Mouse (Mus musculus) midbrain, embryonic 13.5 days (tissue): ENCODE results near the gene Tm4sf5. TPM values are rescaled to one million over a fixed set of nuclear protein-coding genes. Genes with fewer than 3 reads are reported as not detected.

Experiments
- ATAC-seq: fragments of 200-750 bp; cut with Nextera tagmentation; 2 replicates; pipeline ENCODE4 v1.8.0; 2017; ENCODE audit warnings: mild to moderate bottlenecking, moderate TSS enrichment, moderate library complexity
- H3K27ac ChIP-seq: fragments of 300-500 bp; sonication (generic); 2 replicates; pipeline ENCODE4 v1.5.1; 2015; ENCODE audit warnings: inconsistent platforms, mild to moderate bottlenecking, moderate library complexity
- H3K27me3 ChIP-seq: fragments of 300-500 bp; sonication (generic); 2 replicates; pipeline ENCODE4 v1.6.1; 2015; ENCODE audit warnings: mild to moderate bottlenecking, inconsistent platforms
- H3K36me3 ChIP-seq: fragments of 300-500 bp; sonication (generic); 2 replicates; pipeline ENCODE4 v1.6.1; 2015; ENCODE audit warnings: mild to moderate bottlenecking, inconsistent platforms
- H3K4me1 ChIP-seq: fragments of 300-500 bp; sonication (generic); replicated peaks from 2 replicates; pipeline ENCODE4 v1.6.1; 2015; ENCODE audit warnings: inconsistent platforms
- H3K4me2 ChIP-seq: fragments of 300-500 bp; sonication (generic); replicated peaks from 2 replicates; pipeline ENCODE4 v1.6.1; 2015; ENCODE audit warnings: moderate library complexity, mild to moderate bottlenecking, inconsistent platforms
- H3K4me3 ChIP-seq: fragments of 300-500 bp; sonication (generic); replicated peaks from 2 replicates; pipeline ENCODE4 v1.5.1; 2015; ENCODE audit warnings: mild to moderate bottlenecking, inconsistent platforms
- H3K9ac ChIP-seq: fragments of 300-500 bp; sonication (generic); replicated peaks from 2 replicates; pipeline ENCODE4 v1.6.1; 2015; ENCODE audit warnings: mild to moderate bottlenecking, inconsistent platforms
- H3K9me3 ChIP-seq: fragments of 300-500 bp; sonication (generic); 2 replicates; pipeline ENCODE4 v1.6.1; 2016; ENCODE audit warnings: mild to moderate bottlenecking, inconsistent platforms
- WGBS: fragments of 180-500 bp; shearing (Covaris S2); methylation state at CpG from one replicate; pipeline ENCODE4 v1.1.7; 2015; 5-methylcytosine and 5-hydroxymethylcytosine counted together
- polyA plus RNA-seq: library from polyadenylated mRNA; unstranded; fragments of >200 nt; fragmentation: Nextera tagmentation; extraction: Ambion mirVana; gene quantifications from 2 replicates; pipeline ENCODE4 v1.2.1, GENCODE M21; 2015

The Tm4sf5 gene
- polyA plus RNA-seq, 1 experiment from 2014 or later: 0.54 TPM

DNA sequence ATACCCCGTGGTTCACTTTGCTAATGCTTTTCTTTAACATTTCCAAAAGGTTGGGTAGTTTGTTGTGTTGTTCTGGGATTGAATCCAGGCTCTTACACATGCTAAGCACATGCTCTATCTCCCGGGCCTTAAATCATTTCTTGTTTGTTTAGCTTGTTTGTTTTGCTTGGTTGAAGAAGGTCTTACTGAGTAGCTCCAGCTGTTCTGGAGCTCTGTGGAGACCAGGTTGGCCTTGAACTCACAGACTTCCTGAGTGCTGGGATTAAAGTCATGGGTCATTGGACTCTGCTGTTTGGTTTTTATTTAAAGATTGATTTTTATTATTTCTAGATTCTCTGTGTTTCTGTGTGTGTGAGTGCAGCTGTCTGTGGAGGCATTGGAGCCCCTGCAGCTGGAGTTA is 19.5 kb upstream of the Tm4sf5 start:
- no peak for ATAC-seq
- no peak overlapping the region for H3K4me3 ChIP-seq
- no peaks in the 10 kb centered on the region for H3K9me3 ChIP-seq
- H3K27ac ChIP-seq: no peak overlapping the region
- H3K36me3 ChIP-seq: no peaks in the 10 kb centered on the region
- no peak overlapping the region for H3K9ac ChIP-seq
- no peaks in the 10 kb centered on the region for H3K4me1 ChIP-seq
- no peaks in the 10 kb centered on the region for H3K27me3 ChIP-seq
- WGBS: 58% methylated on average over 2 of the region's 2 CpGs
- H3K4me2 ChIP-seq: no peak overlapping the region

DNA sequence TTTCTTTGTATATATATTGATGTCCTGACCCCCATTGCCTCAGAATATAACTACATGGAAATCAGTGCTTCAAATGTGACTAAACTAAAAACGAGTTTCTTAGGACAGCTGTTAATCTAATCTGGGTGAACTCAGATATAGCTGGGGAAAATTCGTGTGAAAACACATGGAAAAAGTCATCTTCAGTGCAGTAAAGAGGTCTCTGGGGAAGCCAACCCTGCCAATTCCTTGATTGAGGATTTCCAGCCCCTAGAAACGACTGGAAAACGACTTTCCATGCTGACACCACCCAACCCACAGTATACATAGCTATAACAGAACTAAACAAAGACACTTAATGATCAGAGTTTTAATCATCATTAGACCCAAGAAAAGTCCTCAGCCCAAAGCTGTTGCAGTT is 17.2 kb upstream of the Tm4sf5 start:
- no peak overlapping the region for H3K27ac ChIP-seq
- H3K36me3 ChIP-seq: no peaks in the 10 kb centered on the region
- peaks cover 4% of the 10 kb centered on the region; the same call in 1 of the 2 replicates for H3K9me3 ChIP-seq
- 53% methylated on average over 4 of the region's 4 CpGs for WGBS
- H3K9ac ChIP-seq: no peak overlapping the region
- H3K4me3 ChIP-seq: no peak overlapping the region
- ATAC-seq: no peak
- no peaks in the 10 kb centered on the region for H3K4me1 ChIP-seq
- no peaks in the 10 kb centered on the region for H3K27me3 ChIP-seq
- no peak overlapping the region for H3K4me2 ChIP-seq

GRCm38 (mm10) chr11:70489138-70489537 is 15.9 kb upstream of the Tm4sf5 start:
- H3K27me3 ChIP-seq: no peaks in the 10 kb centered on the region
- WGBS: 86% methylated on average over 3 of the region's 3 CpGs
- no peak overlapping the region for H3K4me2 ChIP-seq
- H3K9ac ChIP-seq: no peak overlapping the region
- no peak overlapping the region for H3K27ac ChIP-seq
- no peak overlapping the region for H3K4me3 ChIP-seq
- H3K36me3 ChIP-seq: no peaks in the 10 kb centered on the region
- H3K9me3 ChIP-seq: peaks cover 4% of the 10 kb centered on the region; the same call in 1 of the 2 replicates
- ATAC-seq: no peak
- no peaks in the 10 kb centered on the region for H3K4me1 ChIP-seq

- WGBS: 89% methylated on average over 6 of the region's 6 CpGs
- no peak overlapping the region for H3K4me3 ChIP-seq
- H3K27me3 ChIP-seq: no peaks in the 10 kb centered on the region
- ATAC-seq: no peak
- H3K4me1 ChIP-seq: no peaks in the 10 kb centered on the region
- no peak overlapping the region for H3K4me2 ChIP-seq
- H3K9me3 ChIP-seq: peaks cover 4% of the 10 kb centered on the region; the same call in 1 of the 2 replicates
- no peak overlapping the region for H3K9ac ChIP-seq
- no peaks in the 10 kb centered on the region for H3K36me3 ChIP-seq
- no peak overlapping the region for H3K27ac ChIP-seq
Measured at GRCm38 (mm10) chr11:70489684-70490083, 15.4 kb upstream of the Tm4sf5 start.

GRCm38 (mm10) chr11:70499566-70500475 is 5.2 kb upstream of the Tm4sf5 start:
- H3K4me2 ChIP-seq: no peak overlapping the region
- no peak overlapping the region for H3K27ac ChIP-seq
- no peak overlapping the region for H3K4me3 ChIP-seq
- H3K4me1 ChIP-seq: no peaks in the 10 kb centered on the region
- no peaks in the 10 kb centered on the region for H3K9me3 ChIP-seq
- no peak overlapping the region for H3K9ac ChIP-seq
- no peak for ATAC-seq
- 66% methylated on average over 14 of the region's 14 CpGs for WGBS
- H3K27me3 ChIP-seq: no peaks in the 10 kb centered on the region
- H3K36me3 ChIP-seq: no peaks in the 10 kb centered on the region

DNA sequence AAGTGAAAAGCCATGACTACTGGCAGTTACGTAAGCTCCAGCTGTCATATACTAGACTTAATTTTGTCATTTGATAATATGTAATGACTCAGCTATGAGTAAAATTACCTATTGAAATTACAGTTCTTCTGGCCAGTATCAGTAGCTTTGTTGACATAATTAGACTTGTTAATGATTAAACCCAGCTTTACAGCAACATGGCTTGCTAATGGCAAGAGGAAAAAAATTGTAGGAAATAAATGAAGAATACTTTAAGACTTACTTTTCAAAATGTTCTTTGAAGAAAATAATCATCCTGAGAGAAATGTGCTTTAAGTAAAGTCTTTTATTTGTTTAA is 4.6 kb upstream of the Tm4sf5 start:
- no peak for ATAC-seq
- no peaks in the 10 kb centered on the region for H3K4me1 ChIP-seq
- WGBS: 95% methylated on average over 1 of the region's 1 CpGs
- no peak overlapping the region for H3K4me3 ChIP-seq
- H3K9ac ChIP-seq: no peak overlapping the region
- no peaks in the 10 kb centered on the region for H3K36me3 ChIP-seq
- no peaks in the 10 kb centered on the region for H3K27me3 ChIP-seq
- H3K9me3 ChIP-seq: no peaks in the 10 kb centered on the region
- H3K4me2 ChIP-seq: no peak overlapping the region
- no peak overlapping the region for H3K27ac ChIP-seq

DNA sequence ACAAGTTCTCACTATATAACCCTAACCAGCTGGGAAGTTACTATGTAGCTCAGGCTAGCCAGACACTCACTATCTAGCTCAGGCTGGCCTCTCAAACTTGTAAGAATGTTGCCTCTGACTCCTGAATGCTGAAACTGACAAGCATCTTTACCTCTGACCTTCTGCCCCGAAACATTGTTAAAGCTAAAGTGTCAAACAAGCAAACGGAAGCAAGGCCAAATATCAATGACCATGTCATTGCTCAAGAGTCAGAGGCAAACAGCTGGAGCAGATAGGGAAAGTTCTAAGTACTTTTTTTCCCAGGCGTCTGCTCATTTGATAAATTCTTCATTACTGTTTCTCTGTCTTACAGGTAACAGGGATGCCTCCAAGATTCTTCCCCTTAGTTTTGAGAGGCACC is 3.0 kb upstream of the Tm4sf5 start:
- Histone ChIP-seq H3K4me1 (no peaks in the 10 kb centered on the region), H3K9me3 (no peaks in the 10 kb centered on the region), H3K27ac (no peak overlapping the region), H3K4me2 (no peak overlapping the region), H3K27me3 (no peaks in the 10 kb centered on the region), H3K9ac (no peak overlapping the region), H3K4me3 (no peak overlapping the region), H3K36me3 (no peaks in the 10 kb centered on the region)
- WGBS: 82% methylated on average over 3 of the region's 3 CpGs
- ATAC-seq: no peak

DNA sequence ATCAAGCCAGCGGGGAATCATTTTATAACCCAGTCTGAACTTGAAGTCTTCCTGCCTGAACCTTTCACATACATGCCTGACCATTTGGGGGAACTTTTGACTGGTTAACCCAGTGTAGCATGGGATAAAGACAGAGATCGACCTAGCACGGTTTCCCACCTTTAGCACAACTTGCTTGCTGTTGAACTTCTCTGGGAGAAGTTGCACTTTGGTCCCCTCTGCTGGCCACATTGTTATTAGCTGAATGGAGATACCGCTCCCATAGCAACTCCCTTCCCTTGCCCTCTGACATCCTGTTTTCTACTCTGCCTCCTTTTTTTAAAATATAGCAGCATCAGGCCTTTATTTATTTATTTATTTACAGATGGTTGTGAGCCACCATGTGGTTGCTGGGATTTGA is 1.3 kb downstream of the Tm4sf5 start:
- 38% methylated on average over 4 of the region's 4 CpGs for WGBS
- Histone ChIP-seq H3K9ac (no peak overlapping the region), H3K36me3 (no peaks in the 10 kb centered on the region), H3K27me3 (no peaks in the 10 kb centered on the region; the same call in 1 of the 2 replicates), H3K4me3 (no peak overlapping the region), H3K4me2 (no peak overlapping the region), H3K4me1 (peaks cover 4% of the 10 kb centered on the region), H3K9me3 (no peaks in the 10 kb centered on the region), H3K27ac (no peak overlapping the region)
- no peak for ATAC-seq

DNA sequence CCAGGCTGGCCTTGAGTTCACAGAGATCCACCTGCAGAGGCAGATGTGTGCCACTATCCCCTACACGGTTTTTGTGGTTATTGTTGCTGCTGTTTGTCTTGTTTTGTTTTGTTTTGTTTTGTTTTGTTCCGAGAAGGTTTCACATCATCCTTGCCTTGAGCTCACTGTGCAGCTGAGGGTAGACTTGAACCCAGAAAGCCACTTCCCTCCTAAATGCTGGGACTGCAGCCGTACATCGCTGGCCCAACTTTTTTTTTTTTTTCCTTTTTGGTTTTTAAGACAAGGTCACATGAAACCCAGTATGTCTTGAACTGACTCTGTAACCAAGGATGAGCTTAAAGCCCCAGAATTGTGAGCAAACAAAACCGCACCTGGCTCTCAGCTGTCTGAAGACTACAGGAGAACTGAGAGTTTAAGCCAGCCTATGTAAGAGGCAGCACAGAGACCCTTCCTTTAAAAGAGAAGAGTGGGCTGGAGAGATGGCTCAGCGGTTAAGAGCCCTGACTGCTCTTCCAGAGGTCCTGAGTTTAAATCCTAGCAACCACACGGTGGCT is 2.0 kb downstream of the Tm4sf5 start:
- H3K27ac ChIP-seq: no peak overlapping the region
- H3K27me3 ChIP-seq: no peaks in the 10 kb centered on the region; the same call in 1 of the 2 replicates
- ATAC-seq: no peak
- H3K9me3 ChIP-seq: no peaks in the 10 kb centered on the region
- H3K4me1 ChIP-seq: peaks cover 4% of the 10 kb centered on the region
- no peak overlapping the region for H3K9ac ChIP-seq
- no peak overlapping the region for H3K4me3 ChIP-seq
- 76% methylated on average over 7 of the region's 7 CpGs for WGBS
- no peaks in the 10 kb centered on the region for H3K36me3 ChIP-seq
- H3K4me2 ChIP-seq: no peak overlapping the region

- H3K9me3 ChIP-seq: no peaks in the 10 kb centered on the region
- no peak overlapping the region for H3K9ac ChIP-seq
- no peaks in the 10 kb centered on the region for H3K36me3 ChIP-seq
- H3K4me3 ChIP-seq: no peak overlapping the region
- peak overlapping the region; percentile 43 for H3K4me2 ChIP-seq
- H3K27me3 ChIP-seq: no peaks in the 10 kb centered on the region; the same call in 1 of the 2 replicates
- no peak overlapping the region for H3K27ac ChIP-seq
- WGBS: 7% methylated on average over 19 of the region's 19 CpGs
- ATAC-seq: peak; percentile 66; the same call in 1 of the 2 replicates
- peaks cover 4% of the 10 kb centered on the region for H3K4me1 ChIP-seq
Measured at GRCm38 (mm10) chr11:70509753-70510564, 4.9 kb downstream of the Tm4sf5 start.

GRCm38 (mm10) chr11:70511242-70511641 is 6.2 kb downstream of the Tm4sf5 start:
- Histone ChIP-seq H3K4me1 (peaks cover 4% of the 10 kb centered on the region), H3K27ac (no peak overlapping the region), H3K4me2 (no peak overlapping the region), H3K9ac (no peak overlapping the region), H3K4me3 (no peak overlapping the region), H3K27me3 (no peaks in the 10 kb centered on the region; the same call in 1 of the 2 replicates), H3K9me3 (no peaks in the 10 kb centered on the region), H3K36me3 (no peaks in the 10 kb centered on the region)
- 82% methylated on average over 2 of the region's 2 CpGs for WGBS
- no peak for ATAC-seq

DNA sequence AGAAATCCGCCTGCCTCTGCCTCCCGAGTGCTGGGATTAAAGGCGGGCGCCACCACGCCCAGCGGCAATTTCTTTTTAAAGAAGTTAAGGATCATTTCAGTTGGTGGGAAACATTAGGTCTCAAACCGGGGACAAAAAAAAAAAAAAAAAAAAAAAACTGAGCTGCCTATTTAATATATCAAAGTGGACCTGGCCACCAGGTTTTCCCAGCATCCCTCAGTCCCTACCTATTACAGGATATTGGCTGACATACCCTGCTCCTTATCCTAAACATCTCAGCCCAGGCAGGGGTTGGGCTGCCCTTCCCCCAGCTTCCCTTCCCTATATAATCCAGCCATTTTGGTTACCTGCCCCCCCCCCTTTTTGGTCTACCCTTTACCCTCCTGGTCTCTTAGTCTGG is 6.8 kb downstream of the Tm4sf5 start:
- no peak for ATAC-seq
- peaks cover 4% of the 10 kb centered on the region for H3K4me1 ChIP-seq
- no peaks in the 10 kb centered on the region for H3K9me3 ChIP-seq
- 86% methylated on average over 7 of the region's 7 CpGs for WGBS
- H3K36me3 ChIP-seq: no peaks in the 10 kb centered on the region
- no peak overlapping the region for H3K27ac ChIP-seq
- H3K27me3 ChIP-seq: no peaks in the 10 kb centered on the region; the same call in 1 of the 2 replicates
- no peak overlapping the region for H3K9ac ChIP-seq
- no peak overlapping the region for H3K4me3 ChIP-seq
- H3K4me2 ChIP-seq: no peak overlapping the region
